ENCODE assay signal across 13 mouse cellular contexts in genomic region chr3:94476301-94477035, GRCm38 (mm10). TPM values are rescaled to one million over a fixed set of nuclear protein-coding genes. Genes with fewer than 3 reads are reported as not detected.
DNase-seq lines count a peak whose midpoint lies in the region; ATAC-seq and TF ChIP-seq lines count a peak whose summit lies in the region.
"Had no signal": no experiment of that assay in that cellular context is flagged by ENCODE, and none has a peak within 500 bp of the region (broad histone marks: within the 10 kb centered on the region; RNA-seq: fewer than 3 reads in every experiment).

No protein-coding gene starts in this region.

- no peak overlapping the region for H3K9ac ChIP-seq in embryonic facial prominence, embryonic 11.5 days (replicated peaks; ENCODE audit: low read length)
- H3K9ac ChIP-seq in kidney, postnatal 0 days (ENCODE audit: low read depth, low read length) = no peak overlapping the region
- no peak overlapping the region for H3K9ac ChIP-seq in stomach, embryonic 16.5 days (ENCODE audit: low read length)
- H3K9ac ChIP-seq: liver, embryonic 14.5 days had no signal

- peak; percentile 26 for DNase-seq in embryonic facial prominence, embryonic 11.5 days (ENCODE audit: low spot score)
- no peak for DNase-seq in embryonic facial prominence, embryonic 10.5 days (ENCODE audit: low spot score)
- peak; percentile 46 for DNase-seq in retina, postnatal 1 day
- DNase-seq in retina, embryonic 14.5 days (ENCODE audit: low spot score) = no peak
- no peak for DNase-seq in kidney, postnatal 0 days (ENCODE audit: low spot score)
- no peak for DNase-seq in left cerebral cortex, adult 18-20 months (ENCODE audit: low spot score in 2 of 2)
- DNase-seq in right cerebral cortex, postnatal 25 days = no peak

- H3K4me3 ChIP-seq in embryonic facial prominence, embryonic 11.5 days (ENCODE audit: low read depth, low read length) = no peak overlapping the region
- H3K4me3 ChIP-seq in embryonic facial prominence, embryonic 10.5 days = no peak overlapping the region
- H3K4me3 ChIP-seq in kidney, postnatal 0 days (replicated peaks; ENCODE audit: low read depth, low read length) = no peak overlapping the region
- H3K4me3 ChIP-seq in stomach, embryonic 16.5 days (replicated peaks; ENCODE audit: low read length) = no peak overlapping the region
- H3K4me3 ChIP-seq: erythroblast, embryonic 14.5 days; heart, embryonic 10.5 days had no signal

- WGBS in embryonic facial prominence, embryonic 11.5 days = 61% methylated on average over 8 of the region's 8 CpGs
- 76% methylated on average over 8 of the region's 8 CpGs for WGBS in embryonic facial prominence, embryonic 10.5 days
- 54% methylated on average over 8 of the region's 8 CpGs for WGBS in kidney, postnatal 0 days
- WGBS in stomach, embryonic 16.5 days = 32% methylated on average over 8 of the region's 8 CpGs

- no peaks in the 10 kb centered on the region for H3K36me3 ChIP-seq in embryonic facial prominence, embryonic 11.5 days (replicated peaks; ENCODE audit: control insufficient read depth, insufficient read depth, low read depth, low read length)
- no peaks in the 10 kb centered on the region for H3K36me3 ChIP-seq in embryonic facial prominence, embryonic 10.5 days (replicated peaks)
- no peaks in the 10 kb centered on the region for H3K36me3 ChIP-seq in kidney, postnatal 0 days (ENCODE audit: insufficient read depth, low read length)
- H3K36me3 ChIP-seq in stomach, embryonic 16.5 days (ENCODE audit: control insufficient read depth, insufficient read depth, low read length) = no peaks in the 10 kb centered on the region
- H3K36me3 ChIP-seq: heart, embryonic 10.5 days had no signal

- no peaks in the 10 kb centered on the region for H3K9me3 ChIP-seq in embryonic facial prominence, embryonic 11.5 days (replicated peaks; ENCODE audit: control insufficient read depth, low read length)
- no peaks in the 10 kb centered on the region for H3K9me3 ChIP-seq in embryonic facial prominence, embryonic 10.5 days
- no peaks in the 10 kb centered on the region for H3K9me3 ChIP-seq in kidney, postnatal 0 days (replicated peaks; ENCODE audit: low read length)
- H3K9me3 ChIP-seq in stomach, embryonic 16.5 days (replicated peaks; ENCODE audit: control insufficient read depth, low read length) = no peaks in the 10 kb centered on the region
- H3K9me3 ChIP-seq: heart, embryonic 10.5 days had no signal

- peaks cover 2% of the 10 kb centered on the region; the same call in 1 of the 2 replicates for H3K27me3 ChIP-seq in embryonic facial prominence, embryonic 11.5 days (ENCODE audit: control insufficient read depth, insufficient read depth, low read length)
- H3K27me3 ChIP-seq in embryonic facial prominence, embryonic 10.5 days (replicated peaks; ENCODE audit: low read depth, poor library complexity, severe bottlenecking) = peaks cover 36% of the 10 kb centered on the region
- H3K27me3 ChIP-seq in kidney, postnatal 0 days (ENCODE audit: insufficient read depth, low read length) = peaks cover 5% of the 10 kb centered on the region; the same call in 1 of the 2 replicates
- peaks cover 4% of the 10 kb centered on the region; the same call in 1 of the 2 replicates for H3K27me3 ChIP-seq in stomach, embryonic 16.5 days (ENCODE audit: control insufficient read depth, insufficient read depth, low read length)

- H3K27ac ChIP-seq in embryonic facial prominence, embryonic 11.5 days (replicated peaks; ENCODE audit: low read depth, low read length) = no peak overlapping the region
- no peak overlapping the region for H3K27ac ChIP-seq in embryonic facial prominence, embryonic 10.5 days (replicated peaks)
- 0 out of 2 replicates have a peak overlapping the region, but pooled peaks have one; percentile 2 for H3K27ac ChIP-seq in kidney, postnatal 0 days
- peak overlapping the region; percentile 56 for H3K27ac ChIP-seq in stomach, embryonic 16.5 days (ENCODE audit: low read length)
- H3K27ac ChIP-seq: heart, embryonic 10.5 days; liver, embryonic 14.5 days had no signal

- no peak for TF ChIP-seq CTCF in kidney, postnatal 0 days (IDR thresholded peaks at IDR 0.05; ENCODE audit: low read depth)

- no peak for ATAC-seq in embryonic facial prominence, embryonic 11.5 days (replicated peaks; ENCODE audit: insufficient number of reproducible peaks, low FRiP score, low TSS enrichment, low read depth)
- ATAC-seq in kidney, postnatal 0 days (replicated peaks; ENCODE audit: low FRiP score, low read depth) = 0 out of 2 replicates have a peak, but pooled peaks have one; percentile 15
- ATAC-seq in stomach, embryonic 16.5 days (ENCODE audit: insufficient read depth, low FRiP score) = peak; percentile 47; the same call in 1 of the 2 replicates

- no peaks in the 10 kb centered on the region; the same call in 1 of the 2 replicates for H3K4me1 ChIP-seq in embryonic facial prominence, embryonic 11.5 days (ENCODE audit: control insufficient read depth, insufficient read depth, low read length)
- H3K4me1 ChIP-seq in embryonic facial prominence, embryonic 10.5 days = peaks cover 52% of the 10 kb centered on the region
- no peaks in the 10 kb centered on the region for H3K4me1 ChIP-seq in kidney, postnatal 0 days (replicated peaks; ENCODE audit: insufficient read depth, low read length)
- 0 out of 2 replicates have a peak, but pooled peaks cover 3% of the 10 kb centered on the region for H3K4me1 ChIP-seq in stomach, embryonic 16.5 days (ENCODE audit: control insufficient read depth, insufficient read depth, low read length)

- no peak overlapping the region for H3K4me2 ChIP-seq in embryonic facial prominence, embryonic 11.5 days (ENCODE audit: low read depth, low read length)
- no peak overlapping the region for H3K4me2 ChIP-seq in kidney, postnatal 0 days (ENCODE audit: low read length)
- no peak overlapping the region for H3K4me2 ChIP-seq in stomach, embryonic 16.5 days (ENCODE audit: low read depth, low read length)

RNA-seq across cellular contexts. Expression of gene Celf3, which starts 1.6 kb away (rescaled TPM):
- polyA plus RNA-seq in embryonic facial prominence, embryonic 11.5 days (2014; fragmentation: Nextera tagmentation; extraction: Ambion mirVana) = 29.2 and 32.8 TPM in 2 replicates
- 25.4 and 28.7 TPM in 2 replicates for polyA plus RNA-seq in embryonic facial prominence, embryonic 10.5 days (2016; fragmentation: Nextera tagmentation; extraction: Ambion mirVana)
- 0.39 and 0.50 TPM in 2 replicates for polyA plus RNA-seq in kidney, postnatal 0 days (2015; fragmentation: Nextera tagmentation; extraction: Ambion mirVana)
- polyA plus RNA-seq in stomach, embryonic 16.5 days (2015; fragmentation: Nextera tagmentation; extraction: Ambion mirVana) = 14.2 and 19.3 TPM in 2 replicates
- total RNA-seq in left cerebral cortex, adult 18-20 months (2021) = 100 to 1,000 TPM; 147 to 160 TPM
- total RNA-seq: megakaryocyte-erythroid progenitor cell, adult 5-6 weeks had no signal
- polyA plus RNA-seq: erythroblast, embryonic 14.5 days had no signal

RNA-seq across cellular contexts. Expression of gene Riiad1, which starts 3.7 kb away (rescaled TPM):
- 3.0 and 3.4 TPM in 2 replicates for polyA plus RNA-seq in embryonic facial prominence, embryonic 11.5 days (2014; fragmentation: Nextera tagmentation; extraction: Ambion mirVana)
- 1.8 and 3.2 TPM in 2 replicates for polyA plus RNA-seq in embryonic facial prominence, embryonic 10.5 days (2016; fragmentation: Nextera tagmentation; extraction: Ambion mirVana)
- 2.0 TPM in 2 replicates for polyA plus RNA-seq in kidney, postnatal 0 days (2015; fragmentation: Nextera tagmentation; extraction: Ambion mirVana)
- 1.6 and 3.4 TPM in 2 replicates for polyA plus RNA-seq in stomach, embryonic 16.5 days (2015; fragmentation: Nextera tagmentation; extraction: Ambion mirVana)
- total RNA-seq in left cerebral cortex, adult 18-20 months (2021) = 1 to 10 TPM; 6.4 to 7.8 TPM
- polyA plus RNA-seq: erythroblast, embryonic 14.5 days; liver, embryonic 14.5 days had no signal

RNA-seq across cellular contexts. Expression of gene Oaz3, which starts 32.8 kb away (rescaled TPM):
- 0.14 TPM in 1 of 2 replicates, not detected in the other for polyA plus RNA-seq in embryonic facial prominence, embryonic 11.5 days (2014; fragmentation: Nextera tagmentation; extraction: Ambion mirVana)
- 0.56 and 0.60 TPM in 2 replicates for polyA plus RNA-seq in embryonic facial prominence, embryonic 10.5 days (2016; fragmentation: Nextera tagmentation; extraction: Ambion mirVana)
- 0.13 and 0.24 TPM in 2 replicates for polyA plus RNA-seq in kidney, postnatal 0 days (2015; fragmentation: Nextera tagmentation; extraction: Ambion mirVana)
- polyA plus RNA-seq in stomach, embryonic 16.5 days (2015; fragmentation: Nextera tagmentation; extraction: Ambion mirVana) = 0.41 and 0.56 TPM in 2 replicates
- not detected for total RNA-seq in left cerebral cortex, adult 18-20 months (2021)
- total RNA-seq: layer of hippocampus, postnatal 10 days; megakaryocyte-erythroid progenitor cell, adult 5-6 weeks had no signal
- polyA plus RNA-seq: erythroblast, embryonic 14.5 days had no signal

RNA-seq across cellular contexts. Expression of gene Mrpl9, which starts 33.4 kb away (rescaled TPM):
- polyA plus RNA-seq in embryonic facial prominence, embryonic 11.5 days (2014; fragmentation: Nextera tagmentation; extraction: Ambion mirVana) = 63.8 and 66.0 TPM in 2 replicates
- 68.5 and 71.4 TPM in 2 replicates for polyA plus RNA-seq in embryonic facial prominence, embryonic 10.5 days (2016; fragmentation: Nextera tagmentation; extraction: Ambion mirVana)
- 52.7 and 57.1 TPM in 2 replicates for polyA plus RNA-seq in kidney, postnatal 0 days (2015; fragmentation: Nextera tagmentation; extraction: Ambion mirVana)
- 67.8 and 71.8 TPM in 2 replicates for polyA plus RNA-seq in stomach, embryonic 16.5 days (2015; fragmentation: Nextera tagmentation; extraction: Ambion mirVana)
- 10 to 100 TPM; 36.9 to 37.1 TPM for total RNA-seq in left cerebral cortex, adult 18-20 months (2021)

Comparison
In these comparisons a context has a peak if more than half of its experiments do, and no peak if none do; other contexts are left out.
1. DNase-seq: peak in embryonic facial prominence, embryonic 11.5 days (single experiment) and retina, postnatal 1 day (single experiment); none in embryonic facial prominence, embryonic 10.5 days (single experiment), retina, embryonic 14.5 days (single experiment), kidney, postnatal 0 days (single experiment), left cerebral cortex, adult 18-20 months (0 of 2) and right cerebral cortex, postnatal 25 days (single experiment).
2. H3K27ac ChIP-seq: peak in kidney, postnatal 0 days (single experiment) and stomach, embryonic 16.5 days (single experiment); none in embryonic facial prominence, embryonic 11.5 days (single experiment) and embryonic facial prominence, embryonic 10.5 days (single experiment).
3. RNA of gene Celf3, which starts 1.6 kb away (polyA plus RNA-seq): 29.2 to 32.8 TPM in embryonic facial prominence, embryonic 11.5 days, 25.4 to 28.7 TPM in embryonic facial prominence, embryonic 10.5 days and 14.2 to 19.3 TPM in stomach, embryonic 16.5 days; 0.39 to 0.50 TPM in kidney, postnatal 0 days; every median in the first group is over 10 times any median in the second.